Mouse (Mus musculus) splenic B cell, adult 2 months (primary cell): Measurements from ENCODE around the gene Ccna2.

Source experiments
- DNase-seq: peaks from one replicate; pipeline ENCODE4 v3.0.0-alpha.2; 2011; ENCODE audit warnings: low read depth, low spot score
- H3K27me3 ChIP-seq: 2 replicates; pipeline ENCODE4 v1.6.1; 2012; ENCODE audit warnings: mild to moderate bottlenecking, low read length, moderate library complexity, mixed read lengths; ENCODE audit not compliant: control insufficient read depth, poor library complexity, insufficient read depth, severe bottlenecking
- H3K36me3 ChIP-seq: 2 replicates; pipeline ENCODE4 v1.6.1; 2012; ENCODE audit warnings: mild to moderate bottlenecking, low read length, moderate library complexity, mixed read lengths; ENCODE audit not compliant: control insufficient read depth, poor library complexity, insufficient read depth, severe bottlenecking

Ccna2 gene

GRCm38 (mm10) chr3:36521073-36522060 is 50.6 kb downstream of the Ccna2 start, which contains the start of gene Gm11549:
Gene Gm11549 (minus strand): TSS chr3:36521813.
- no peaks in the 10 kb centered on the region for H3K36me3 ChIP-seq
- DNase-seq: no peak
- no peaks in the 10 kb centered on the region; the same call in 1 of the 2 replicates for H3K27me3 ChIP-seq

- no peaks in the 10 kb centered on the region for H3K27me3 ChIP-seq
- H3K36me3 ChIP-seq: no peaks in the 10 kb centered on the region
- DNase-seq: no peak
These were observed 55.8 kb downstream of the Ccna2 start for GRCm38 (mm10) chr3:36516196-36516595.
